In genomic region chr1:75467215-75467927, GRCm38 (mm10) we compare ENCODE assay signal across 9 mouse cellular contexts. TPM values are rescaled to one million over a fixed set of nuclear protein-coding genes. Genes with fewer than 3 reads are reported as not detected.
DNase-seq lines count a peak whose midpoint lies in the region; ATAC-seq and TF ChIP-seq lines count a peak whose summit lies in the region.
"Had no signal": no experiment of that assay in that cellular context is flagged by ENCODE, and none has a peak within 500 bp of the region (broad histone marks: within the 10 kb centered on the region; RNA-seq: fewer than 3 reads in every experiment).

No protein-coding gene starts in this region.

- peak; percentile 67; the same call in 1 of the 2 replicates for ATAC-seq in cerebellum, adult (ENCODE audit: insufficient number of reproducible peaks, low FRiP score, low TSS enrichment)
- peak; percentile 79 for ATAC-seq in forebrain, embryonic 14.5 days
- ATAC-seq in liver, embryonic 16.5 days (ENCODE audit: low read depth): peak; percentile 22; the same call in 1 of the 2 replicates
- peak; percentile 77 for ATAC-seq in neural tube, embryonic 13.5 days (ENCODE audit: low read depth)

- WGBS in forebrain, embryonic 14.5 days: 6% methylated on average over 14 of the region's 14 CpGs
- 8% methylated on average over 14 of the region's 14 CpGs for WGBS in liver, embryonic 16.5 days (ENCODE audit: insufficient replicate concordance)
- 8% methylated on average over 14 of the region's 14 CpGs for WGBS in neural tube, embryonic 13.5 days

- H3K9me3 ChIP-seq in ES-E14 (ENCODE audit: control insufficient read depth, insufficient read depth, low read depth, low read length): no peaks in the 10 kb centered on the region
- no peaks in the 10 kb centered on the region for H3K9me3 ChIP-seq in forebrain, embryonic 14.5 days (replicated peaks; ENCODE audit: control insufficient read depth, low read length)
- no peaks in the 10 kb centered on the region for H3K9me3 ChIP-seq in liver, embryonic 16.5 days (replicated peaks; ENCODE audit: control insufficient read depth, low read length)
- H3K9me3 ChIP-seq in neural tube, embryonic 13.5 days: no peaks in the 10 kb centered on the region
- H3K9me3 ChIP-seq: liver, embryonic 15.5 days had no signal

- peaks cover 0 to 2% of the 10 kb centered on the region in 2 experiments; a peak in 1 of 4 replicates for H3K4me1 ChIP-seq in ES-E14 (ENCODE audit: control insufficient read depth in 2 of 2, insufficient read depth in 2 of 2, low read length in 2 of 2, poor library complexity in 1 of 2)
- H3K4me1 ChIP-seq in forebrain, embryonic 14.5 days (ENCODE audit: control insufficient read depth, insufficient read depth, low read length): 0 out of 2 replicates have a peak, but pooled peaks cover 3% of the 10 kb centered on the region
- H3K4me1 ChIP-seq in liver, embryonic 16.5 days (ENCODE audit: control insufficient read depth, low read depth, low read length): peaks cover 29% of the 10 kb centered on the region
- H3K4me1 ChIP-seq in neural tube, embryonic 13.5 days (replicated peaks): peaks cover 28% of the 10 kb centered on the region; the same call in 1 of the 2 replicates

- peak; percentile 82 for DNase-seq in ES-E14 (ENCODE audit: low read depth, low spot score)
- DNase-seq in forebrain, embryonic 14.5 days (ENCODE audit: low spot score): peak; percentile 91
- peak; percentile 82 to 88 for DNase-seq in heart, postnatal 14 days
- DNase-seq in kidney, postnatal 36 days: peak; percentile 74 to 86
- DNase-seq in testis, postnatal 14 days (ENCODE audit: low spot score): peak; percentile 70

- H3K36me3 ChIP-seq in ES-E14 (ENCODE audit: control insufficient read depth, insufficient read depth, low read length, poor library complexity, severe bottlenecking): no peaks in the 10 kb centered on the region
- peaks cover 5% of the 10 kb centered on the region for H3K36me3 ChIP-seq in forebrain, embryonic 14.5 days (ENCODE audit: control insufficient read depth, insufficient read depth, low read length)
- no peaks in the 10 kb centered on the region for H3K36me3 ChIP-seq in liver, embryonic 16.5 days (ENCODE audit: control insufficient read depth, insufficient read depth)
- peaks cover 6% of the 10 kb centered on the region for H3K36me3 ChIP-seq in neural tube, embryonic 13.5 days
- H3K36me3 ChIP-seq: liver, embryonic 15.5 days had no signal

- H3K27me3 ChIP-seq in forebrain, embryonic 14.5 days (replicated peaks; ENCODE audit: control insufficient read depth, insufficient read depth, low read length): no peaks in the 10 kb centered on the region
- H3K27me3 ChIP-seq in liver, embryonic 16.5 days (ENCODE audit: control insufficient read depth, insufficient read depth, low read depth, low read length): peaks cover 31% of the 10 kb centered on the region
- peaks cover 18% of the 10 kb centered on the region for H3K27me3 ChIP-seq in neural tube, embryonic 13.5 days

- H3K9ac ChIP-seq in ES-E14 (ENCODE audit: insufficient read depth, low read depth, low read length, poor library complexity, severe bottlenecking): no peak overlapping the region
- H3K9ac ChIP-seq in forebrain, embryonic 14.5 days (ENCODE audit: low read length): no peak overlapping the region
- no peak overlapping the region for H3K9ac ChIP-seq in liver, embryonic 16.5 days (ENCODE audit: low read depth, low read length)
- 0 out of 2 replicates have a peak overlapping the region, but pooled peaks have one; percentile 31 for H3K9ac ChIP-seq in neural tube, embryonic 13.5 days
- H3K9ac ChIP-seq: liver, embryonic 15.5 days had no signal

- intact Hi-C loops in heart, postnatal 14 days (cut with DNase I): loop anchor here (1.0 kb wide), 2 partner anchors 22 to 124 kb away; no protein-coding TSS in a partner anchor

- in situ Hi-C loops in ES-E14 (cut with MboI; ENCODE audit: low sequenced_read_pairs in 2 of 2, unreplicated experiment in 2 of 2): loop anchor here (10.0 kb wide), 1 partner anchor 123 kb away; no protein-coding TSS in a partner anchor

- peak overlapping the region; percentile 14; the same call in 1 of the 2 replicates for H3K4me2 ChIP-seq in forebrain, embryonic 14.5 days (ENCODE audit: low read length)
- no peak overlapping the region for H3K4me2 ChIP-seq in liver, embryonic 16.5 days (ENCODE audit: low read depth, low read length)
- peak overlapping the region; percentile 18; the same call in 1 of the 2 replicates for H3K4me2 ChIP-seq in neural tube, embryonic 13.5 days
- H3K4me2 ChIP-seq: liver, embryonic 15.5 days had no signal

- no peak overlapping the region for H3K27ac ChIP-seq in ES-E14 (ENCODE audit: insufficient read depth, low read depth, low read length, poor library complexity, severe bottlenecking)
- H3K27ac ChIP-seq in forebrain, embryonic 14.5 days (ENCODE audit: low read depth, low read length): no peak overlapping the region
- H3K27ac ChIP-seq in liver, embryonic 16.5 days (ENCODE audit: low read length): no peak overlapping the region
- no peak overlapping the region for H3K27ac ChIP-seq in neural tube, embryonic 13.5 days (replicated peaks)
- H3K27ac ChIP-seq: liver, embryonic 15.5 days had no signal

- H3K4me3 ChIP-seq in ES-E14 (ENCODE audit: insufficient read depth in 1 of 2, low read depth in 1 of 2, low read length in 2 of 2, poor library complexity in 1 of 2, severe bottlenecking in 1 of 2): no peak overlapping the region
- H3K4me3 ChIP-seq in forebrain, embryonic 14.5 days (ENCODE audit: low read depth, low read length): no peak overlapping the region
- no peak overlapping the region for H3K4me3 ChIP-seq in liver, embryonic 16.5 days (ENCODE audit: low read depth, low read length)
- no peak overlapping the region for H3K4me3 ChIP-seq in neural tube, embryonic 13.5 days
- H3K4me3 ChIP-seq: liver, embryonic 15.5 days had no signal

TF ChIP-seq in ES-E14, 5 proteins besides CTCF, POLR2A, EP300 and RAD21:
- TF ChIP-seq CHD2 (IDR thresholded peaks at IDR 0.05; ENCODE audit: low read depth, low read length) (no peak), ZC3H11A (IDR thresholded peaks at IDR 0.05; ENCODE audit: borderline replicate concordance, low read depth, low read length) (peak; percentile 80), ZNF384 (IDR thresholded peaks at IDR 0.05; ENCODE audit: low read depth, low read length) (no peak), MAFK (IDR thresholded peaks at IDR 0.05; ENCODE audit: insufficient read depth, low read depth, low read length) (no peak), HCFC1 (IDR thresholded peaks at IDR 0.05; ENCODE audit: borderline replicate concordance, insufficient read depth, low read length) (no peak)

RNA-seq across cellular contexts. Expression of gene Chpf, which starts 11.7 kb away (rescaled TPM):
- total RNA-seq in ES-E14 (2012; rRNA removed): 43.5 and 80.3 TPM in 2 replicates
- polyA plus RNA-seq in forebrain, embryonic 14.5 days (2014; fragmentation: Nextera tagmentation; extraction: Ambion mirVana): 21.6 and 24.2 TPM in 2 replicates
- total RNA-seq in heart, postnatal 14 days (2021): 10 to 100 TPM; 29.5 to 30.1 TPM
- polyA plus RNA-seq in liver, embryonic 16.5 days (2015; fragmentation: Nextera tagmentation; extraction: Ambion mirVana): 2.6 and 3.1 TPM in 2 replicates
- polyA plus RNA-seq in neural tube, embryonic 13.5 days (2015; fragmentation: Nextera tagmentation; extraction: Ambion mirVana): 39.1 and 41.0 TPM in 2 replicates

RNA-seq across cellular contexts. Expression of gene Tmem198, which starts 12.0 kb away (rescaled TPM):
- 1.6 TPM in 2 replicates for total RNA-seq in ES-E14 (2012; rRNA removed)
- 41.3 and 50.4 TPM in 2 replicates for polyA plus RNA-seq in forebrain, embryonic 14.5 days (2014; fragmentation: Nextera tagmentation; extraction: Ambion mirVana)
- under 1 TPM; 0.26 to 0.88 TPM for total RNA-seq in heart, postnatal 14 days (2021)
- 0.06 and 0.07 TPM in 2 replicates for polyA plus RNA-seq in liver, embryonic 16.5 days (2015; fragmentation: Nextera tagmentation; extraction: Ambion mirVana)
- 37.2 and 40.9 TPM in 2 replicates for polyA plus RNA-seq in neural tube, embryonic 13.5 days (2015; fragmentation: Nextera tagmentation; extraction: Ambion mirVana)

RNA-seq across cellular contexts. Expression of gene Asic4, which starts 17.1 kb away (rescaled TPM):
- not detected in 2 replicates for total RNA-seq in ES-E14 (2012; rRNA removed)
- polyA plus RNA-seq in forebrain, embryonic 14.5 days (2014; fragmentation: Nextera tagmentation; extraction: Ambion mirVana): 0.76 and 0.84 TPM in 2 replicates
- total RNA-seq in heart, postnatal 14 days (2021): not detected
- 0.06 TPM in 1 of 2 replicates, not detected in the other for polyA plus RNA-seq in liver, embryonic 16.5 days (2015; fragmentation: Nextera tagmentation; extraction: Ambion mirVana)
- 28.7 and 28.8 TPM in 2 replicates for polyA plus RNA-seq in neural tube, embryonic 13.5 days (2015; fragmentation: Nextera tagmentation; extraction: Ambion mirVana)

RNA-seq across cellular contexts. Expression of gene Gmppa, which starts 31.6 kb away (rescaled TPM):
- 40.2 and 51.6 TPM in 2 replicates for total RNA-seq in ES-E14 (2012; rRNA removed)
- 72.4 and 76.0 TPM in 2 replicates for polyA plus RNA-seq in forebrain, embryonic 14.5 days (2014; fragmentation: Nextera tagmentation; extraction: Ambion mirVana)
- total RNA-seq in heart, postnatal 14 days (2021): 10 to 100 TPM; 32.3 to 32.5 TPM
- polyA plus RNA-seq in liver, embryonic 16.5 days (2015; fragmentation: Nextera tagmentation; extraction: Ambion mirVana): 32.5 and 35.7 TPM in 2 replicates
- 74.4 and 75.9 TPM in 2 replicates for polyA plus RNA-seq in neural tube, embryonic 13.5 days (2015; fragmentation: Nextera tagmentation; extraction: Ambion mirVana)

RNA-seq across cellular contexts. Expression of gene Obsl1, which starts 38.9 kb away (rescaled TPM):
- 45.0 and 52.2 TPM in 2 replicates for total RNA-seq in ES-E14 (2012; rRNA removed)
- 17.0 and 17.7 TPM in 2 replicates for polyA plus RNA-seq in forebrain, embryonic 14.5 days (2014; fragmentation: Nextera tagmentation; extraction: Ambion mirVana)
- total RNA-seq in heart, postnatal 14 days (2021): 100 to 1,000 TPM; 166 to 172 TPM
- 4.0 and 6.3 TPM in 2 replicates for polyA plus RNA-seq in liver, embryonic 16.5 days (2015; fragmentation: Nextera tagmentation; extraction: Ambion mirVana)
- 28.1 and 30.1 TPM in 2 replicates for polyA plus RNA-seq in neural tube, embryonic 13.5 days (2015; fragmentation: Nextera tagmentation; extraction: Ambion mirVana)

Comparison
In these comparisons a context has a peak if more than half of its experiments do, and no peak if none do; other contexts are left out.
1. ATAC-seq: peak in every context shown above with its lines; median percentile 79 in forebrain, embryonic 14.5 days; 77 in neural tube, embryonic 13.5 days; 67 in cerebellum, adult; 22 in liver, embryonic 16.5 days.
2. RNA of gene Tmem198, which starts 12.0 kb away (polyA plus RNA-seq): 41.3 to 50.4 TPM in forebrain, embryonic 14.5 days and 37.2 to 40.9 TPM in neural tube, embryonic 13.5 days; 0.06 to 0.07 TPM in liver, embryonic 16.5 days; every median in the first group is over 10 times any median in the second.
3. RNA of gene Asic4, which starts 17.1 kb away (polyA plus RNA-seq): 28.7 to 28.8 TPM in neural tube, embryonic 13.5 days; 0.76 to 0.84 TPM in forebrain, embryonic 14.5 days and 0.06 TPM in liver, embryonic 16.5 days; every median in the first group is over 10 times any median in the second.
4. Peak in every context shown above with its lines, with median percentiles within 50 percentile points of each other: DNase-seq.